Mouse (Mus musculus): Measurements from ENCODE around the gene Lcn5. TPM values are rescaled to one million over a fixed set of nuclear protein-coding genes. Genes with fewer than 3 reads are reported as not detected.
"Not testable (repeated sequence)": the region's sequence is repeated elsewhere in the genome, so short reads cannot be mapped to it uniquely, and the experiment has no call there.

Gene Lcn5
- polyA plus RNA-seq, 1 experiment: not detected

GRCm38 (mm10) chr2:25682426-25682825 is 24.7 kb downstream of the Lcn5 start, which contains the start of gene Lcn10:
Gene Lcn10 (plus strand): TSS chr2:25682726.
- no peaks in the 10 kb centered on the region for H3K27me3 ChIP-seq (ENCODE audit: control insufficient read depth, insufficient read depth, low read length, poor library complexity, severe bottlenecking)

GRCm38 (mm10) chr2:25686941-25687340 is 29.2 kb downstream of the Lcn5 start:
- no peak overlapping the region for H3K9ac ChIP-seq (ENCODE audit: low read depth, poor library complexity, severe bottlenecking)
- no peak overlapping the region for H3K4me3 ChIP-seq (ENCODE audit: low read depth, low read length)
- no peaks in the 10 kb centered on the region for H3K4me1 ChIP-seq (ENCODE audit: control insufficient read depth, insufficient read depth, low read length)
- H3K27ac ChIP-seq (ENCODE audit: insufficient read depth, low read length): no peak overlapping the region
- TF ChIP-seq CTCF (IDR thresholded peaks at IDR 0.05; ENCODE audit: low read depth, low read length) (no peak), EP300 (IDR thresholded peaks at IDR 0.05; ENCODE audit: insufficient read depth, low read depth, low read length) (no peak), POLR2A (IDR thresholded peaks at IDR 0.05; ENCODE audit: insufficient read depth, low read length) (no peak)
- H3K27me3 ChIP-seq (ENCODE audit: control insufficient read depth, insufficient read depth, low read length, poor library complexity, severe bottlenecking): no peaks in the 10 kb centered on the region
- H3K36me3 ChIP-seq (ENCODE audit: control insufficient read depth, insufficient read depth, low read length, poor library complexity, severe bottlenecking): no peaks in the 10 kb centered on the region
- H3K9me3 ChIP-seq (replicated peaks; ENCODE audit: control insufficient read depth, insufficient read depth, low read length, poor library complexity, severe bottlenecking): no peaks in the 10 kb centered on the region

More at GRCm38 (mm10) chr2:25682426-25682825, 24.7 kb downstream of the Lcn5 start, which contains the start of gene Lcn10:
- no peak for TF ChIP-seq CTCF (IDR thresholded peaks at IDR 0.05; ENCODE audit: low read depth, low read length)
- TF ChIP-seq POLR2A (IDR thresholded peaks at IDR 0.05; ENCODE audit: insufficient read depth, low read length): no peak
- TF ChIP-seq EP300 (IDR thresholded peaks at IDR 0.05; ENCODE audit: insufficient read depth, low read depth, low read length): no peak
- Histone ChIP-seq H3K36me3 (ENCODE audit: control insufficient read depth, insufficient read depth, low read length, poor library complexity, severe bottlenecking) (no peaks in the 10 kb centered on the region), H3K4me1 (ENCODE audit: control insufficient read depth, insufficient read depth, low read length) (no peaks in the 10 kb centered on the region), H3K9me3 (replicated peaks; ENCODE audit: control insufficient read depth, insufficient read depth, low read length, poor library complexity, severe bottlenecking) (no peaks in the 10 kb centered on the region), H3K9ac (ENCODE audit: low read depth, poor library complexity, severe bottlenecking) (no peak within 1 kb of the TSS), H3K27ac (ENCODE audit: insufficient read depth, low read length) (no peak within 1 kb of the TSS), H3K4me3 (ENCODE audit: low read depth, low read length) (no peak within 1 kb of the TSS)

DNA sequence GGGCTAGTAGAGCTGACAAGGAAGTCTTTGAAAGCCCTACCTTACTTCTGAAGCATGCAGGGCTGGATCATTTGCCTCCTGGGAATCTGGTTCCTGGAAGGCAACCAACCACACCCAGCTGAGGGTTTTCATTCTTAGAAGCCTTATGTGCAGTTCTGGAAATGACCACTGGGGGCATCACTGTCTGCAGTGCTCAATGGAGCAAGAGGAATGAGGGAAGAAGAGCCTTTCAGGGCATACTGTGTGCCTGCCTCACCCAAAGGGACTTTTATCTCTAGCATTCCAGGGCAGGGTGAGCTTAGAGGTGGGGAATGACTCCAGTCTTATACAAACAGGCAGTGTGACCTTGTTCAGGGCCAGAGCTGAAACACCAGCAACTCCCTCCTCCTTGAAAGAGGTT is 36.9 kb downstream of the Lcn5 start:
- Histone ChIP-seq H3K4me1 (ENCODE audit: control insufficient read depth, insufficient read depth, low read length) (no peaks in the 10 kb centered on the region), H3K4me3 (ENCODE audit: low read depth, low read length) (no peak overlapping the region), H3K27me3 (ENCODE audit: control insufficient read depth, insufficient read depth, low read length, poor library complexity, severe bottlenecking) (no peaks in the 10 kb centered on the region), H3K27ac (ENCODE audit: insufficient read depth, low read length) (no peak overlapping the region), H3K9ac (ENCODE audit: low read depth, poor library complexity, severe bottlenecking) (no peak overlapping the region), H3K36me3 (ENCODE audit: control insufficient read depth, insufficient read depth, low read length, poor library complexity, severe bottlenecking) (no peaks in the 10 kb centered on the region), H3K9me3 (replicated peaks; ENCODE audit: control insufficient read depth, insufficient read depth, low read length, poor library complexity, severe bottlenecking) (no peaks in the 10 kb centered on the region)
- no peak for TF ChIP-seq POLR2A (IDR thresholded peaks at IDR 0.05; ENCODE audit: insufficient read depth, low read length)
- TF ChIP-seq EP300 (IDR thresholded peaks at IDR 0.05; ENCODE audit: insufficient read depth, low read depth, low read length): no peak
- TF ChIP-seq CTCF (IDR thresholded peaks at IDR 0.05; ENCODE audit: low read depth, low read length): peak; percentile 46

GRCm38 (mm10) chr2:25696951-25697350 is 39.2 kb downstream of the Lcn5 start:
- Histone ChIP-seq H3K4me1 (ENCODE audit: control insufficient read depth, insufficient read depth, low read length) (no peaks in the 10 kb centered on the region), H3K9ac (ENCODE audit: low read depth, poor library complexity, severe bottlenecking) (no peak overlapping the region), H3K27me3 (ENCODE audit: control insufficient read depth, insufficient read depth, low read length, poor library complexity, severe bottlenecking) (no peaks in the 10 kb centered on the region), H3K4me3 (ENCODE audit: low read depth, low read length) (no peak overlapping the region), H3K27ac (ENCODE audit: insufficient read depth, low read length) (no peak overlapping the region), H3K9me3 (replicated peaks; ENCODE audit: control insufficient read depth, insufficient read depth, low read length, poor library complexity, severe bottlenecking) (no peaks in the 10 kb centered on the region), H3K36me3 (ENCODE audit: control insufficient read depth, insufficient read depth, low read length, poor library complexity, severe bottlenecking) (no peaks in the 10 kb centered on the region)
- TF ChIP-seq EP300 (IDR thresholded peaks at IDR 0.05; ENCODE audit: insufficient read depth, low read depth, low read length) (no peak), POLR2A (IDR thresholded peaks at IDR 0.05; ENCODE audit: insufficient read depth, low read length) (no peak), CTCF (IDR thresholded peaks at IDR 0.05; ENCODE audit: low read depth, low read length) (no peak)

- Histone ChIP-seq H3K9ac (ENCODE audit: low read depth, poor library complexity, severe bottlenecking) (no peak overlapping the region), H3K27ac (ENCODE audit: insufficient read depth, low read length) (no peak overlapping the region), H3K4me1 (ENCODE audit: control insufficient read depth, insufficient read depth, low read length) (no peaks in the 10 kb centered on the region), H3K36me3 (ENCODE audit: control insufficient read depth, insufficient read depth, low read length, poor library complexity, severe bottlenecking) (no peaks in the 10 kb centered on the region), H3K4me3 (ENCODE audit: low read depth, low read length) (no peak overlapping the region), H3K27me3 (ENCODE audit: control insufficient read depth, insufficient read depth, low read length, poor library complexity, severe bottlenecking) (no peaks in the 10 kb centered on the region), H3K9me3 (replicated peaks; ENCODE audit: control insufficient read depth, insufficient read depth, low read length, poor library complexity, severe bottlenecking) (no peaks in the 10 kb centered on the region)
- TF ChIP-seq POLR2A (IDR thresholded peaks at IDR 0.05; ENCODE audit: insufficient read depth, low read length) (no peak), CTCF (IDR thresholded peaks at IDR 0.05; ENCODE audit: low read depth, low read length) (no peak)
These were observed 40.9 kb downstream of the Lcn5 start for GRCm38 (mm10) chr2:25698696-25699095.

DNA sequence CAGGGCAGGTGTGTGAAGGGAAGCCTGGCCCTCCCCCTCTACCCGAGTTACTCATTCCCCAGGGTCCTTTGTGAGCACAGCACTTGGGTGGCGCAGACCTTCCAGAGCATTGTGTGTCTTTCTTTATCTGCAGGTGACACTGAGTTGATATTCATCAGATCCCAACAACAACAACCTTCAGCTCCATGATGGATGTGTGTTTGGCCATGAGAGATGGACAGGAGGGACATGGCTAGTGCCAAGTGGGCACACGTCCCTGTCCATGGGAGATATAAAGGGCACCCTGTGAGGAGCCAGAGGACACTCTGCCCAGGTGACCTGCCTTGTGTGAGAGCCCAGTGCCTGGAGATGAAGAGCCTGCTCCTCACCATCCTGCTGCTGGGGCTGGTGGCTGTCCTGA is 42.0 kb downstream of the Lcn5 start, which contains the start of gene Obp2a:
TSS of gene Obp2a (plus strand) at position 301 of the 400 bp plus-strand sequence.
- not testable (repeated sequence) for H3K9me3 ChIP-seq (replicated peaks; ENCODE audit: control insufficient read depth, insufficient read depth, low read length, poor library complexity, severe bottlenecking); H3K4me1 ChIP-seq (ENCODE audit: control insufficient read depth, insufficient read depth, low read length); H3K36me3 ChIP-seq (ENCODE audit: control insufficient read depth, insufficient read depth, low read length, poor library complexity, severe bottlenecking); H3K27ac ChIP-seq (ENCODE audit: insufficient read depth, low read length); H3K4me3 ChIP-seq (ENCODE audit: low read depth, low read length); H3K9ac ChIP-seq (ENCODE audit: low read depth, poor library complexity, severe bottlenecking); H3K27me3 ChIP-seq (ENCODE audit: control insufficient read depth, insufficient read depth, low read length, poor library complexity, severe bottlenecking)

Measured in ES-Bruce4 (cell line).